Mouse (Mus musculus) cerebellum, adult 2 months (tissue): ENCODE measurements at regions not wholly inside any gene's neighbourhood (a gene's known extent, or its start where the extent isn't known, plus 50 kb on each side); places are given as distances from the start of the nearest gene placed in this dataset.
"Not testable (repeated sequence)": the region's sequence is repeated elsewhere in the genome, so short reads cannot be mapped to it uniquely, and the experiment has no call there.

Experiments
- DNase-seq, 2 experiments: peaks; one replicate each; pipeline ENCODE4 v3.0.0; 2021
- H3K27ac ChIP-seq: fragments of 200-500 bp; 2 replicates; pipeline ENCODE4 v1.5.1; 2012; ENCODE audit warnings: low read length, control low read depth, inconsistent platforms; ENCODE audit not compliant: insufficient read depth
- H3K27me3 ChIP-seq: fragments of 200-500 bp; 2 replicates; pipeline ENCODE4 v1.6.1; 2012; ENCODE audit warnings: inconsistent platforms, mild to moderate bottlenecking, low read length, moderate library complexity; ENCODE audit not compliant: control insufficient read depth, insufficient read depth
- H3K4me1 ChIP-seq: fragments of 200-500 bp; 2 replicates; pipeline ENCODE4 v1.6.1; 2011; ENCODE audit warnings: low read length; ENCODE audit not compliant: control insufficient read depth, insufficient read depth
- H3K4me3 ChIP-seq: fragments of 200-500 bp; replicated peaks from 2 replicates; pipeline ENCODE3; 2011; ENCODE audit warnings: mild to moderate bottlenecking, low read depth, low read length, control low read depth; ENCODE audit not compliant: insufficient read depth
- CTCF ChIP-seq: fragments of 200-500 bp; IDR thresholded peaks from 2 replicates; pipeline ENCODE4 v1.5.1; 2011; ENCODE audit warnings: low read depth, mild to moderate bottlenecking, control low read depth, low read length, moderate library complexity, borderline replicate concordance; ENCODE audit not compliant: insufficient read depth
- POLR2A ChIP-seq: fragments of 200-500 bp; IDR thresholded peaks from 2 replicates; pipeline ENCODE4 v1.6.1; 2011; ENCODE audit warnings: low read length, control low read depth, borderline replicate concordance; ENCODE audit not compliant: insufficient read depth
- WGBS: fragments of 180-500 bp; shearing (Covaris S2); methylation state at CpG from one replicate; pipeline ENCODE4 v1.1.7; 2018; 5-methylcytosine and 5-hydroxymethylcytosine counted together

DNA sequence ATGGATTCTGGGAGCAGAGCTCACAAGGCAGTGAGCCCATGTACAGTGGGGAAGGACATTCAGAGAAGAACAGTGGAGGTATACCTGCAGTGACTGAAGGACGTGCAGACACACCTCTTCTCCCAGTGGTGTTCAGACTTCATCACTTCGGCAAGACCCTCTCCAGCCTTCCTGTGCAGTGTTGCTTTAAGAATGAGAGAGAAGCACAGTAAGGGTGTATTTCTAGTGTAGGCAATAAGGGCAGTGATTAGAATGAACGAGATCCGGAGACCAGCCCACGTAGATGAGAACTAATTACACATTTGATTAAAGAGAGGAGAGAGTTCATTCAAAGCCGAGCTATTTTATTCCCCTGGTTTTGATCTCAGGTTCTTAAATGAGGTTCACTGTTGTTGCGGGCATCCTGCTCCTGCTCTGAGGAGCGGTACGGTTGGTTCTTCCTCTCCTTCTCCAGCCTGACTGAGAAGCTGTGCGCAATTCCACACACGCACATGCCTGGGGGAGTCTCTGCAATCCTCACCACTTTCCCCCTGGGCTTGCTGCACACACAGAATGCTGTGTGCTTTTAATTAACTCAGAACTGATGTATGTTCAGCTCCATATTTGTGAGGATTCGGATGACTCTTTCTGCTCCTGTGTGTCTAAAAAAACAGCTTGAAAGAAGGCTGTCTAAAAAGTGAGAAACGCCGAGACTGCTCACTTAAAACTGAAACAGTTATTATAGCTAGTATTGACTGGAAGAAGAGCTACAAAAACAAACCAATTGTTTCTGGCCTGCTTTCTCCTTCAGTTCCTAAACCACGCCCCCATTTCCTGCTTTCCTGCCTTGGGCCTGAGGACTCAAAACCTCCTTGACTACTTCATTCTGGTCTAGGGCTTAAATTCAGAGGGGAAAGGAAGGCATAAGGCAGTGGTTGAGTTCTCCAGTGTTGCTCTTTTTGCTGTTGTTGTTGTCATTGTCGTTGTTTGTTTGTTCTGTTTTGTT lies 114.2 kb upstream of the Fhl2 start:
- 81% methylated on average over 16 of the region's 16 CpGs for WGBS
- DNase-seq = no peak
- H3K27ac ChIP-seq = no peak overlapping the region

GRCm38 (mm10) chr1:43316331-43316730 lies 119.5 kb upstream of the Fhl2 start:
- not testable (repeated sequence) for H3K27me3 ChIP-seq, H3K4me1 ChIP-seq, H3K27ac ChIP-seq, DNase-seq, H3K4me3 ChIP-seq
- WGBS = 62% methylated on average over 12 of the region's 12 CpGs

More for the DNA sequence above, 114.2 kb upstream of the Fhl2 start:
- no peak for TF ChIP-seq POLR2A
- no peak for TF ChIP-seq CTCF
- no peak overlapping the region for H3K4me3 ChIP-seq
- H3K4me1 ChIP-seq = no peaks in the 10 kb centered on the region
- no peaks in the 10 kb centered on the region; the same call in 1 of the 2 replicates for H3K27me3 ChIP-seq

GRCm38 (mm10) chr1:43317076-43317871 lies 120.5 kb upstream of the Fhl2 start:
- no peak overlapping the region for H3K4me3 ChIP-seq
- TF ChIP-seq CTCF (no peak), POLR2A (no peak)
- H3K4me1 ChIP-seq = no peaks in the 10 kb centered on the region; the same call in 1 of the 2 replicates
- peak; percentile 40 to 42 for DNase-seq
- H3K27me3 ChIP-seq = no peaks in the 10 kb centered on the region
- 24% methylated on average over 3 of the region's 3 CpGs for WGBS
- no peak overlapping the region for H3K27ac ChIP-seq

GRCm38 (mm10) chr1:43333488-43333887 lies 110.9 kb upstream of the Nck2 start:
- not testable (repeated sequence) for H3K4me1 ChIP-seq, H3K4me3 ChIP-seq, H3K27me3 ChIP-seq, H3K27ac ChIP-seq, DNase-seq
- 96% methylated on average over 10 of the region's 10 CpGs for WGBS

DNA sequence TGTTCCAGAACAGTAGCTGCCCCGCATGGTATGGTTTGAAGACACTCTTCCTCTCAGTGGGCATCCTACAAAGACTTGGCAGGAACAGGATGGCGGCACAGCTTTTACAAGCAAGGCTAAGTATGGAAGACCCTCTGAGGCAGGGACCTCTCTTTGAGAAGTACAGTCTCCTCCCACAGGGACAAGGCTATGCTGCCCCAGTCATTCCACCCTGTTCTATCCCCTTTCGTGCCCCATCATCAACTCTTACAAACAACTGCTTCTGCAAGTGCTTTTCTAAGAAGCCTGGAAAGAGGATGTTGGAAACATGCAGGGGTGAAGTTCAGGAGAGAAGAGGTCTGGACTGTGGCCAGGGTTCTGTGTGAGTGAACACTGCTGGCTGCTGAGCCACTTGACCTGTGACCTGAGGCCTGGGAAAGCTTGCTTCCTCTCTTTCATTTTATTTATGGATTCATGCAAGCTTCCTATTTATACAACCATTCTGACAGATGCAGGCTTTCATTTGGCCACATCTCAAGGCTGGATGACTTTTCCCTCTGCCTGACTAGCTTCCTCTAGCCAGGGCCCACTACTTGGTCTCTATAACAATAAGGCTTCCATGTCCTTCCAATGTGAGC lies 107.1 kb upstream of the Nck2 start:
- H3K27ac ChIP-seq = no peak overlapping the region
- no peak for DNase-seq
- 81% methylated on average over 3 of the region's 3 CpGs for WGBS
- H3K4me3 ChIP-seq = no peak overlapping the region
- no peak for TF ChIP-seq POLR2A
- TF ChIP-seq CTCF = no peak
- H3K4me1 ChIP-seq = no peaks in the 10 kb centered on the region
- no peaks in the 10 kb centered on the region for H3K27me3 ChIP-seq

DNA sequence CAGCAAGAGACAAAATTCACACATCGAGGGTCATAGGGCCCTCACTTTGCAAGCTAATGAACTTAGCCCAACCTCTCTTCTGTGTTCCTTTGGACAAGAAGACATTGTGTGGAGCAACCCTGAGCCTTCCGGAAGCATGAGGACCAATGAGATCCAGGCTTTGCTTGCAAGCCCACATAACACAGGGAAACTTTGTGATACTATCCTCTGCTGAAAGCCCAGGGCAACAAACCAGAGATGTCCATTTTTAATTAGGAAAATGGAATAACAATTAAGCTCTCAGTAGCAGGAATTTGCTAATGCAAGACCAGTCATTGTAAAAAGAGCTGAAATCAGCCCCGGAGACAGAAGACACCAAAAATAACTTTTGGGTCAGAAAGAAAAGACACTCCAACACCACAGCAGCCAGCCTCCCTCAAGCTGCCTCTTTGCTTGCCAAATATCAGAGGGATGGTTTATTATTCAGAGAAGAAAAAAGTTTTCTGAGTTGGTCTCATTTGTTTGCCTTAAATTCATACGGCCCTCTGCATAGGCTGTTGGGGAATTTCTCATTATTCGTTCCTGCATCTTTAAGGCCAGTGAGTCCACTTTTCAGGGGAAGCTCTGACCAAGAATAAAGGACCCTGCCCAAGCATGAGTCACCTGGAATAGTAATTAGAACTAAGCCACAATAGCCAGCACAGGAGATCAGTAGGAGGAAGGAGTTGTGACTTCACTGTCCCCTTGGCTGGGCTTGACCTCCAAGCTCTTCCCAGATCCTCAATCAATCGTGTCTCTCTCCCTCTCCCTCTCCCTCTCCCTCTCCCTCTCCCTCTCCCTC lies 106.1 kb upstream of the Nck2 start:
- TF ChIP-seq POLR2A = no peak
- no peak for TF ChIP-seq CTCF
- H3K27ac ChIP-seq = no peak overlapping the region
- peak in 1 of 2 experiments; percentile 25 for DNase-seq
- no peaks in the 10 kb centered on the region for H3K4me1 ChIP-seq
- no peaks in the 10 kb centered on the region for H3K27me3 ChIP-seq
- no peak overlapping the region for H3K4me3 ChIP-seq
- WGBS = 58% methylated on average over 6 of the region's 6 CpGs

- TF ChIP-seq POLR2A = no peak
- TF ChIP-seq CTCF = no peak
- Histone ChIP-seq H3K4me1 (no peaks in the 10 kb centered on the region), H3K4me3 (no peak overlapping the region), H3K27me3 (no peaks in the 10 kb centered on the region), H3K27ac (no peak overlapping the region)
- DNase-seq = no peak
- WGBS = 90% methylated on average over 2 of the region's 2 CpGs
Observed at GRCm38 (mm10) chr1:43342848-43343247, 101.5 kb upstream of the Nck2 start.

DNA sequence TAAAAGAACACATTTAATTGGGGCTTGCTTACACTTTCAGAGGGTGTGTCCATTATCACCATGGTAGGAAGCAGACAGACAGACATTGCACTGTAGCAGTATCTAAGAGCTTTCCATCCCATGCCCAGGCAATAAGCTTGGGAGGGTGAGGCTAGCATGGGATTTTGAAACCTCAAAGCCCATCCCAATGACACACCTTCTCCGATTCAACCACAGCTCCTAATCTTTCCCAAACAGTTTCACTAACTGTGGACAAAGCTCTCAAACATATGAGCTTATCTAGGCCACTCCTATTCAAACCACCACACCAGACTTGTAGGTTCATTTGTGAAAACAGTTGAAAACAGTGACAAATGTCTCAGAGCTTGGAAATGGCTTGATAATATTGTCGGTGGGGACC lies 101.0 kb upstream of the Nck2 start:
- H3K4me3 ChIP-seq = no peak overlapping the region
- 96% methylated on average over 2 of the region's 2 CpGs for WGBS
- no peak for DNase-seq
- no peaks in the 10 kb centered on the region for H3K4me1 ChIP-seq
- no peak overlapping the region for H3K27ac ChIP-seq
- no peaks in the 10 kb centered on the region for H3K27me3 ChIP-seq
- no peak for TF ChIP-seq CTCF
- no peak for TF ChIP-seq POLR2A
